ENCODE assay signal across 17 mouse cellular contexts in genomic region chr1:178997870-178998269, GRCm38 (mm10).
A peak's percentile ranks its signal among the peaks of the same experiment; 100 is the strongest.
DNase-seq lines count a peak whose midpoint lies in the region; ATAC-seq lines count a peak whose summit lies in the region.
"Had no signal": no experiment of that assay in that cellular context is flagged by ENCODE, and none has a peak within 500 bp of the region (broad histone marks: within the 10 kb centered on the region; RNA-seq: fewer than 3 reads in every experiment).

No protein-coding gene starts in this region.

- no peak overlapping the region for H3K27ac ChIP-seq in intestine, embryonic 16.5 days (ENCODE audit: low read length)
- H3K27ac ChIP-seq: forebrain, embryonic 13.5 days; hindbrain, embryonic 10.5 days; left cerebral cortex, adult 2 months; limb, embryonic 12.5 days; liver, embryonic 15.5 days; macrophage; midbrain, embryonic 13.5 days had no signal

- no peaks in the 10 kb centered on the region for H3K9me3 ChIP-seq in intestine, embryonic 16.5 days (ENCODE audit: control insufficient read depth, low read length)
- H3K9me3 ChIP-seq: forebrain, embryonic 13.5 days; hindbrain, embryonic 10.5 days; limb, embryonic 12.5 days; liver, embryonic 15.5 days; midbrain, embryonic 13.5 days had no signal

- DNase-seq in kidney, postnatal 14 days, result peak; percentile 14
- DNase-seq in kidney, adult 18-20 months, result no peak
- peak; percentile 19 for DNase-seq in 416B (ENCODE audit: low read depth)
- DNase-seq in embryo, embryonic 10 days (ENCODE audit: low spot score), result peak; percentile 58
- DNase-seq in retina, postnatal 1 day, result no peak
- DNase-seq in urinary bladder, postnatal 25 days (ENCODE audit: low spot score), result no peak
- DNase-seq: cerebellum, postnatal 25 days; gastrocnemius, postnatal 25 days; thymus, adult 2 months had no signal

- 11% methylated on average over 4 of the region's 4 CpGs for WGBS in intestine, embryonic 16.5 days

- H3K36me3 ChIP-seq in intestine, embryonic 16.5 days (ENCODE audit: control insufficient read depth, insufficient read depth, low read length), result no peaks in the 10 kb centered on the region
- H3K36me3 ChIP-seq: hindbrain, embryonic 10.5 days; limb, embryonic 12.5 days; liver, embryonic 15.5 days; midbrain, embryonic 13.5 days had no signal

- peaks cover 8% of the 10 kb centered on the region; the same call in 1 of the 2 replicates for H3K4me1 ChIP-seq in intestine, embryonic 16.5 days (ENCODE audit: control insufficient read depth, insufficient read depth, low read length)
- H3K4me1 ChIP-seq: forebrain, embryonic 13.5 days; liver, embryonic 15.5 days; midbrain, embryonic 13.5 days had no signal

- H3K9ac ChIP-seq in intestine, embryonic 16.5 days (ENCODE audit: low read depth, low read length), result no peak overlapping the region
- H3K9ac ChIP-seq: forebrain, embryonic 13.5 days; limb, embryonic 12.5 days; liver, embryonic 15.5 days; midbrain, embryonic 13.5 days had no signal

- H3K4me2 ChIP-seq in intestine, embryonic 16.5 days (ENCODE audit: low read depth, low read length), result no peak overlapping the region
- H3K4me2 ChIP-seq: forebrain, embryonic 13.5 days; limb, embryonic 12.5 days; liver, embryonic 15.5 days; midbrain, embryonic 13.5 days had no signal

- no peak overlapping the region for H3K4me3 ChIP-seq in intestine, embryonic 16.5 days (ENCODE audit: low read length)
- H3K4me3 ChIP-seq: forebrain, embryonic 13.5 days; hindbrain, embryonic 10.5 days; left cerebral cortex, adult 2 months; limb, embryonic 12.5 days; liver, embryonic 15.5 days; midbrain, embryonic 13.5 days had no signal

- ATAC-seq in intestine, embryonic 16.5 days, result peak; percentile 63
- ATAC-seq: forebrain, embryonic 13.5 days; midbrain, embryonic 13.5 days had no signal

- no peaks in the 10 kb centered on the region for H3K27me3 ChIP-seq in intestine, embryonic 16.5 days (replicated peaks; ENCODE audit: control insufficient read depth, insufficient read depth, low read length)
- H3K27me3 ChIP-seq: forebrain, embryonic 13.5 days; liver, embryonic 15.5 days; midbrain, embryonic 13.5 days had no signal

Comparison
In these comparisons a context has a peak if more than half of its experiments do, and no peak if none do; other contexts are left out.
1. DNase-seq: peak in kidney, postnatal 14 days (single experiment), 416B (single experiment) and embryo, embryonic 10 days (single experiment); none in kidney, adult 18-20 months (single experiment), retina, postnatal 1 day (single experiment) and urinary bladder, postnatal 25 days (single experiment).